Mouse (Mus musculus): ENCODE measurements around the gene Gm15557.

Gene Gm15557

GRCm38 (mm10) chr2:155949362-155949761, 8.8 kb downstream of the Gm15557 start:
- no peak for DNase-seq (ENCODE audit: low read depth, low spot score)

DNA sequence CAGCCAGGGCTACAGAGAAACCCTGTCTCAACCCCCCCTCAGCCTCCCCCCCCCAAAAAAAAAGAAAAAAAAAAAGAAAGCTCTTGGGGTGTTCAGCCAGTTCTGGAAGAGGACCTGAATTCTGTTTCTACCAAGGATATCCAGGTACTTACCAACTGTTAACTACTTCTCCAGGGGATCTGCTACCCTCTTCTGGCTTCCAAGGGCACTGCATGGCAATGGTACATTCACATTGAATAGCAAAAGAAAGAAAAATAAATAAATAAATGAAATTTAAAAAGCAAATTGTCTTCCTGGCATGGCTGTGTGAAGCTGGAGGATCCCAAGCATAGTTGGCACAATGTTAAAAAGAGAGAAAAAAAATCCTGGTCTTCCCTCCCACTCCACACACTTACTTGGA, 11.5 kb downstream of the Gm15557 start:
- DNase-seq (ENCODE audit: low read depth, low spot score), result peak; percentile 62

- peak; percentile 94 for DNase-seq (ENCODE audit: low read depth, low spot score)
These were observed 15.9 kb downstream of the Gm15557 start, which contains the start of gene Cep250 for GRCm38 (mm10) chr2:155956134-155957059. Gene Cep250 (plus strand): TSS chr2:155956458.

GRCm38 (mm10) chr2:155959981-155960380, 19.5 kb downstream of the Gm15557 start:
- DNase-seq (ENCODE audit: low read depth, low spot score), result no peak

- DNase-seq (ENCODE audit: low read depth, low spot score), result no peak
These were observed 21.3 kb downstream of the Gm15557 start for GRCm38 (mm10) chr2:155961862-155962261.

DNA sequence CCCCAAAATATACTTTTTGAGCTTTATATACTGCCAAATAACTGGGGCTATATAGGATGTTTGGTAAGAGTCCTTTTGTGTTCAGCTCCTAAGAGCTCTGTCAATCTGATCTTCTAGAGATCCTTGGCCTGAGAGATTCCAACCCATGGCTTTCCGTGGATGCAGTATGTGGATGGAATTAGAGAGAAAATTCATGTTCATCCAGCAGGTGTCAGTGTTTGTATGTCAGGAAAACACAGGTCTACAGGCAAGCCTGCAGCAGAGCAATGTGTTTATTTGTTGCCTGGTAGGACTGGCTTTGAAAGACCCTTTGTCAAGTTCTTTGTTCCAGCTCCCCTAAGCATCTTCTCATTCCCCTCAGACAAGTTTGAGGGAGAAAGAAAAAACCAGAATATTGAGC, 22.5 kb downstream of the Gm15557 start:
- peak; percentile 41 for DNase-seq (ENCODE audit: low read depth, low spot score)

GRCm38 (mm10) chr2:155973348-155973747, 32.8 kb downstream of the Gm15557 start:
- no peak for DNase-seq (ENCODE audit: low read depth, low spot score)

- DNase-seq (ENCODE audit: low read depth, low spot score), result peak; percentile 11
These were observed 33.7 kb downstream of the Gm15557 start for GRCm38 (mm10) chr2:155974087-155974731.

GRCm38 (mm10) chr2:155979328-155979991, 38.9 kb downstream of the Gm15557 start:
- peak; percentile 79 for DNase-seq (ENCODE audit: low read depth, low spot score)

- no peak for DNase-seq (ENCODE audit: low read depth, low spot score)
These were observed 45.2 kb downstream of the Gm15557 start for GRCm38 (mm10) chr2:155985776-155986175.

DNA sequence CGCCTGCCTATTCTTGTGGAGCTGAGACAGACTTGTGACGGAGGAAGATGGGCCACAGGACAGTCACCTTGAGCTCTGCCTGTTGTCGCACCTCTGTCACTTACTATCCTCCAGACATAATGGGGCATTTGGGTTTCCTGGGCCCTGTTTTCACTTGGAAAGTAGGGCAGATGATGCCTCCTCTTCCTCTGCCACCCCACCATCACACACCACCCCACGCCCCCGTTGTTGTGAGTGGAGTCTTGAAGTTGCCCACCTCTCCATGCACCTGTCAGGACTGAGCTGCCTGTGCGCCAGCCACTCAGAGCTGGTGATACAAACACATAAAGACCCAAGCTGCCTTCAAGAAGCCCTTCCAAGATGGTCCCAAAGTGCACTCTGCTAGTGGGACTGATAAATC, 46.6 kb downstream of the Gm15557 start:
- no peak for DNase-seq (ENCODE audit: low read depth, low spot score)

GRCm38 (mm10) chr2:155989085-155989484, 48.6 kb downstream of the Gm15557 start:
- DNase-seq (ENCODE audit: low read depth, low spot score), result no peak

DNA sequence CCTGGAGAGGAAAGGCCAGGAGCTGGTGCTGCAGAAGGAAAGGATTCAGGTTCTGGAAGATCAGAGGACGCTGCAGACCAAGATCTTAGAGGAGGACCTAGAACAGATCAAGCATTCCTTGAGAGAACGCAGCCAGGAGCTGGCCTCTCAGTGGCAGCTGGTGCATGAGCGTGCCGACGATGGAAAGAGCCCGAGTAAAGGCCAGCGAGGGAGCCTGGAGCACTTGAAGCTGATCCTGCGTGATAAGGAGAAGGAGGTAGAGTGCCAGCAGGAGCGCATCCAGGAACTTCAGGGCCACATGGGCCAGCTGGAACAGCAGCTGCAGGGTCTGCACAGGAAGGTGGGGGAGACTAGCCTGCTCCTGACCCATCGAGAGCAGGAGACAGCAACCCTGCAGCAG, 50.6 kb downstream of the Gm15557 start:
- no peak for DNase-seq (ENCODE audit: low read depth, low spot score)

- DNase-seq (ENCODE audit: low read depth, low spot score), result no peak
These were observed 51.4 kb downstream of the Gm15557 start for GRCm38 (mm10) chr2:155991863-155992321.
